Comparison of ENCODE assay signal across 17 mouse cellular contexts in the genomic region with DNA sequence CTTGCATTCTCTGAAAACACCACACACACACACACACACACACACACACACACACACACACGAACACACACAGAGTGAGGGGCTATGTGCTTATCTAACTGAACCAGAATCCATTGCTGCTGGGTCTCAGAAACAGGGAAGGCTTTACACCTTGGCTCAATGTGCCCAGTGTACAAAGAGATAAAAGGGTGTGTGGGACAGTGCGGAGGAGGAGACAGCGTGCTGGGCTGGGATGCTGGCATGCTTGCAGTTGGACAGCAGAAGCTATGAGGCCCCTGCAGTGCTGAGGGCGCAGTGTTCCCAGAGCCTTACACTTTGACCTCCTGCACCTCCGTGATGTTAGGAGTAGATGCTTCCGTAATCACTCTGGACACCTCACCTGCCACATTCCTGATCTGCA. TPM values are rescaled to one million over a fixed set of nuclear protein-coding genes. Genes with fewer than 3 reads are reported as not detected.
A peak's percentile ranks its signal among the peaks of the same experiment; 100 is the strongest.
DNase-seq lines count a peak whose midpoint lies in the region; ATAC-seq lines count a peak whose summit lies in the region.
"Had no signal": no experiment of that assay in that cellular context is flagged by ENCODE, and none has a peak within 500 bp of the region (broad histone marks: within the 10 kb centered on the region; RNA-seq: fewer than 3 reads in every experiment).

No protein-coding gene starts in this region.

- H3K4me3 ChIP-seq in heart, embryonic 11.5 days (ENCODE audit: low read depth, low read length): no peak overlapping the region
- no peak overlapping the region for H3K4me3 ChIP-seq in liver, embryonic 12.5 days
- H3K4me3 ChIP-seq: heart, embryonic 10.5 days; neural tube, embryonic 13.5 days had no signal

- peak; percentile 37; the same call in 1 of the 2 replicates for ATAC-seq in heart, embryonic 11.5 days (replicated peaks; ENCODE audit: insufficient number of reproducible peaks, low FRiP score, low TSS enrichment)
- peak; percentile 93 for ATAC-seq in liver, embryonic 12.5 days
- ATAC-seq: forebrain, embryonic 14.5 days had no signal

- H3K9me3 ChIP-seq in heart, embryonic 11.5 days (replicated peaks; ENCODE audit: control insufficient read depth, low read length): no peaks in the 10 kb centered on the region
- no peaks in the 10 kb centered on the region for H3K9me3 ChIP-seq in liver, embryonic 12.5 days (replicated peaks)
- H3K9me3 ChIP-seq: heart, embryonic 10.5 days; neural tube, embryonic 13.5 days had no signal

- no peak overlapping the region for H3K9ac ChIP-seq in heart, embryonic 11.5 days (ENCODE audit: low read depth, low read length)
- 0 out of 2 replicates have a peak overlapping the region, but pooled peaks have one; percentile 6 for H3K9ac ChIP-seq in liver, embryonic 12.5 days
- H3K9ac ChIP-seq: lung, embryonic 14.5 days; neural tube, embryonic 13.5 days had no signal

- H3K4me1 ChIP-seq in heart, embryonic 11.5 days (ENCODE audit: control insufficient read depth, insufficient read depth, low read length): peaks cover 8% of the 10 kb centered on the region
- H3K4me1 ChIP-seq in liver, embryonic 12.5 days: peaks cover 62% of the 10 kb centered on the region
- H3K4me1 ChIP-seq: neural tube, embryonic 13.5 days had no signal

- H3K36me3 ChIP-seq in heart, embryonic 11.5 days (ENCODE audit: control insufficient read depth, insufficient read depth, low read length): no peaks in the 10 kb centered on the region
- no peaks in the 10 kb centered on the region for H3K36me3 ChIP-seq in liver, embryonic 12.5 days
- H3K36me3 ChIP-seq: heart, embryonic 10.5 days; neural tube, embryonic 13.5 days had no signal

- no peak overlapping the region for H3K4me2 ChIP-seq in heart, embryonic 11.5 days
- H3K4me2 ChIP-seq in liver, embryonic 12.5 days: peak overlapping the region; percentile 34
- H3K4me2 ChIP-seq: lung, embryonic 14.5 days; neural tube, embryonic 13.5 days had no signal

- 60% methylated on average over 6 of the region's 6 CpGs for WGBS in heart, embryonic 11.5 days (ENCODE audit: insufficient replicate concordance)
- WGBS in liver, embryonic 12.5 days (ENCODE audit: insufficient replicate concordance): 28% methylated on average over 6 of the region's 6 CpGs

- H3K27ac ChIP-seq in heart, embryonic 11.5 days (ENCODE audit: low read depth, low read length): no peak overlapping the region
- H3K27ac ChIP-seq in liver, embryonic 12.5 days: peak overlapping the region; percentile 75
- H3K27ac ChIP-seq: heart, embryonic 10.5 days; neural tube, embryonic 13.5 days had no signal

- peaks cover 11% of the 10 kb centered on the region; the same call in 1 of the 2 replicates for H3K27me3 ChIP-seq in heart, embryonic 11.5 days (ENCODE audit: control insufficient read depth, insufficient read depth, low read length)
- H3K27me3 ChIP-seq in liver, embryonic 12.5 days (replicated peaks): peaks cover 27% of the 10 kb centered on the region

- DNase-seq in heart, adult 9 months (ENCODE audit: low spot score in 2 of 2): no peak
- peak; percentile 67 for DNase-seq in c-Kit-positive CD71-positive TER-119-negative erythroid progenitor cells, embryonic 14.5 days (ENCODE audit: low read depth)
- peak; percentile 69 for DNase-seq in testis, postnatal 10 days (ENCODE audit: low spot score)
- no peak for DNase-seq in spleen, postnatal 14 days (ENCODE audit: low spot score in 2 of 2)
- DNase-seq in adrenal gland, postnatal 10 days: no peak
- DNase-seq: cerebellum, adult 9-10 months; kidney, postnatal 25 days; lung, embryonic 14.5 days; thymus, postnatal 25 days had no signal

RNA-seq across cellular contexts. Expression of gene Nup54, which starts 38.5 kb away (rescaled TPM):
- 45.7 and 50.7 TPM in 2 replicates for polyA plus RNA-seq in heart, embryonic 11.5 days (2014; fragmentation: Nextera tagmentation; extraction: Ambion mirVana)
- 49.0 and 49.2 TPM in 2 replicates for polyA plus RNA-seq in liver, embryonic 12.5 days (2016; fragmentation: Nextera tagmentation; extraction: Ambion mirVana)
- 10 to 100 TPM; 30.3 to 34.0 TPM for total RNA-seq in adrenal gland, postnatal 10 days (2021)

RNA-seq across cellular contexts. Expression of gene Cxcl10, which starts 47.8 kb away (rescaled TPM):
- polyA plus RNA-seq in heart, embryonic 11.5 days (2014; fragmentation: Nextera tagmentation; extraction: Ambion mirVana): 0.72 TPM in 1 of 2 replicates, not detected in the other
- polyA plus RNA-seq in liver, embryonic 12.5 days (2016; fragmentation: Nextera tagmentation; extraction: Ambion mirVana): 6.6 and 6.7 TPM in 2 replicates
- under 1 TPM; 0.57 to 0.94 TPM for total RNA-seq in adrenal gland, postnatal 10 days (2021)
- total RNA-seq: heart, postnatal 25 days; layer of hippocampus, postnatal 10 days; left cerebral cortex, postnatal 25 days had no signal
- polyA plus RNA-seq: lung, embryonic 14.5 days had no signal

Comparison
In these comparisons a context has a peak if more than half of its experiments do, and no peak if none do; other contexts are left out.
1. DNase-seq: peak in c-Kit-positive CD71-positive TER-119-negative erythroid progenitor cells, embryonic 14.5 days (single experiment) and testis, postnatal 10 days (single experiment); none in heart, adult 9 months (0 of 2), spleen, postnatal 14 days (0 of 2) and adrenal gland, postnatal 10 days (single experiment).